Mouse (Mus musculus) gastrocnemius, adult 2 months (tissue): ENCODE measurements around the gene Rab14. TPM values are rescaled to one million over a fixed set of nuclear protein-coding genes. Genes with fewer than 3 reads are reported as not detected.

ENCODE experiments used
- DNase-seq: peaks from one replicate; pipeline ENCODE4 v3.0.0; 2022
- H3K27ac ChIP-seq: fragments of 200-600 bp; 2 replicates; pipeline ENCODE4 v1.8.1; 2022; ENCODE audit warnings: mild to moderate bottlenecking
- H3K4me3 ChIP-seq: fragments of 200-600 bp; 2 replicates; pipeline ENCODE4 v1.8.1; 2022; ENCODE audit warnings: mild to moderate bottlenecking, moderate library complexity
- CTCF ChIP-seq: fragments of 200-600 bp; IDR thresholded peaks from 2 replicates; pipeline ENCODE4 v1.8.1; 2022; ENCODE audit warnings: antibody characterized with exemption, mild to moderate bottlenecking, moderate library complexity
- intact Hi-C: fragments of 180-260 bp; cut with DNase I; formaldehyde crosslinking; loops from one replicate; pipeline ENCODE4 v1.15.1; 2025
- total RNA-seq, 2 experiments: library from RNA; stranded (reverse); gene quantifications; 2 replicates each; pipeline ENCODE4 v1.2.3; 2021

Rab14 gene
- total RNA-seq, 2 experiments from 2014 or later = 87.9 to 91.5 TPM

GRCm38 (mm10) chr2:35131491-35131890 is 69.4 kb downstream of the Rab14 start:
- intact Hi-C loops = no loop called here
- H3K27ac ChIP-seq = peak overlapping the region; percentile 85
- DNase-seq = no peak
- peak overlapping the region; percentile 72 for H3K4me3 ChIP-seq
- TF ChIP-seq CTCF = no peak

Other genes with a start within 250 kb of the Rab14 start
- gene Traf1, start 239.3 kb downstream of the Rab14 start, total RNA-seq = 1 to 10 TPM in 1 of 2 experiments, under 1 TPM in 1; 0.46 to 1.2 TPM
- not detected for gene Hc, start 139.7 kb downstream of the Rab14 start, total RNA-seq
- gene AI182371, start 99.6 kb downstream of the Rab14 start, total RNA-seq = not detected
- gene Cntrl, start 91.6 kb downstream of the Rab14 start, total RNA-seq = 1 to 10 TPM; 8.0 to 8.4 TPM
- 100 to 1,000 TPM; 676 to 777 TPM for gene Gsn, start 55.3 kb upstream of the Rab14 start, total RNA-seq
- gene Stom, start 135.9 kb upstream of the Rab14 start, total RNA-seq = 10 to 100 TPM; 17.1 to 30.1 TPM
- not detected for gene 4930568D16Rik, start 166.6 kb upstream of the Rab14 start, total RNA-seq
- gene 4930402F06Rik, start 196.1 kb upstream of the Rab14 start, total RNA-seq = not detected